Mouse (Mus musculus) urinary bladder, postnatal 25 days (tissue): ENCODE measurements around the gene Nyap1.
"Not testable (repeated sequence)": the region's sequence is repeated elsewhere in the genome, so short reads cannot be mapped to it uniquely, and the experiment has no call there.

Source experiments
- DNase-seq: peaks from one replicate; pipeline ENCODE4 v3.0.0; 2022; ENCODE audit warnings: low spot score

The Nyap1 gene

GRCm38 (mm10) chr5:137745214-137746171 is 4.1 kb upstream of the Nyap1 start, which contains the start of gene Tsc22d4:
TSS of gene Tsc22d4 (plus strand) at chr5:137745730.
- DNase-seq, result peak; percentile 87

GRCm38 (mm10) chr5:137744197-137744596 is 2.8 kb upstream of the Nyap1 start:
- DNase-seq, result no peak

GRCm38 (mm10) chr5:137742836-137743235 is 1.4 kb upstream of the Nyap1 start:
- DNase-seq, result no peak

GRCm38 (mm10) chr5:137742048-137742447 is 641 bp upstream of the Nyap1 start:
- DNase-seq, result no peak

- no peak for DNase-seq
Measured at GRCm38 (mm10) chr5:137740506-137740905, 901 bp downstream of the Nyap1 start.

- DNase-seq, result no peak
Measured at GRCm38 (mm10) chr5:137739471-137739870, 1.9 kb downstream of the Nyap1 start.

- no peak for DNase-seq
Measured at GRCm38 (mm10) chr5:137738516-137738915, 2.9 kb downstream of the Nyap1 start.

DNA sequence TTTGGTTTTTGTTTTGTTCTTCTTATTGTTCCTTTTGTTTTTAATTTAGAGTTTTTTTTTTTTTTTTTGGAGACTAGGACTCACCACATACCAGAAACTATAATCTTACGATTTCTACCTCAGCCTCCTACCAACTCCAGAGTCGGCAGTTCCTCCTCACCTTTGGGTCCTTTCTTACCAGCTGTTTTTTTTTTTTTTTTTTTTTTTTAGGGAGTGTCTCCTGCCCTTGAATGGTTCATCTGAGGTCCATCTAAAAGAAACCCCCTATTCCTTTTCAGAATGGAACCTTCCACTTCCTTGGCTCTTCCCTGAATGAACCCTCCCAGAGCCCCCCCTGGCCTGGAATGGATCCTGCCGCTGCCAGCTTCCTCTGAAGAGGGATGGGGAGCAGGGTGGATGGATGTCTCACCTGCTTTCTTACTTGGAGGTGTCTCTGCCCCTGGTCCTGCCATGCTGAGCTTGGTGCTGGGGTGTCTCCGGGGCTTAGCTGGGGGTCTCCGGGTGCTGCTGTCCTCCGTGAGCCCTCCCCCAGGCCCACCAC is 3.9 kb downstream of the Nyap1 start:
- no peak for DNase-seq

- DNase-seq, result no peak
Measured at GRCm38 (mm10) chr5:137734289-137735061, 6.9 kb downstream of the Nyap1 start.

DNA sequence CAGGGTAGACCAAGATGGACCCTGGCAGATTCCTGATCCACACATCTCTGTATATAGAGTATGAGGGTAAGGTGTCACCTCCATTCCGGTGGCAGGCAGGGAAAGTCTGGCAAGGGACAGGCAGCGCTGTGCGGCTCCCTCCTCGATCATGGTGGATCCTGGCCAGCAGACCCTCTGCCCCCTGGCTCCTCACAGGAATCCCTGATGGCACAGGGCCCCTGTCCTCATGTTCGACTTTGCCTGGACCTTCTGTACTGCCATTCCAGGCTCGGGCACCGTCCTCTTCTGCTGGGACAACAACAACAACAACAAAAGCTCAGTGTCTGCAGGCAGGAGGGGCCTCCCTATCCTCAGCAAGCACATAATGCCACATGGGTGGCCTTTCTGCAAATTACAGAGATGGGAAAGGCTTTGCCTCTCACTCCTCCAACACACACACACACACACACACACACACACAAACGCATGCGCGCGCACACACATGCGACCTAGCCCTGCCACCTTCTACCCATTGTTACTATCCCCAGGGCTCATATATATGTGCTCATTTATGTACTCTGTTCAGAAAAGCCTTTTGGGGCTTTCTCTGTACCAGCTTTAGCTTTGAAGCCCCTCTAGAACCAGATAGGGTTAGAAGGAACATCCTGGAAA is 7.6 kb downstream of the Nyap1 start:
- DNase-seq, result no peak

- no peak for DNase-seq
Measured at GRCm38 (mm10) chr5:137726767-137727166, 14.6 kb downstream of the Nyap1 start.

DNA sequence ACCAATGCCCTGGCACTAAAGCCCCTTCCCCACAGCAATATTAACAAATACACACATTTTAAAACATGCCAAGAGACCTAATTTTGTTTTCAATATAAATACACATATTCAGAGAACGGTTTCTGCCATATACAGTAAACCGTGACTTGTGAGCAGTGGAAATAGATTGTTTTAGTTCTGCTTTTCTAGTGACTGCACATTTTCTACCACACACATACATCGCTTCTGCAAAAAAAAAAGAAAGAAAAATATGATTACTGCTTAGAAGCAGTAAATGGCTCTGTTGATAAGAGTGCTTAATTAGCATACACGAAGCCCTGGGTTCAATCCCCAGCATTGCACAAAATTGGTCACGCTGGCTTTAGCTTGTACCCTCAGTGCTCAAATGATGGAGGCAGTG is 17.6 kb downstream of the Nyap1 start:
- DNase-seq, result no peak

DNA sequence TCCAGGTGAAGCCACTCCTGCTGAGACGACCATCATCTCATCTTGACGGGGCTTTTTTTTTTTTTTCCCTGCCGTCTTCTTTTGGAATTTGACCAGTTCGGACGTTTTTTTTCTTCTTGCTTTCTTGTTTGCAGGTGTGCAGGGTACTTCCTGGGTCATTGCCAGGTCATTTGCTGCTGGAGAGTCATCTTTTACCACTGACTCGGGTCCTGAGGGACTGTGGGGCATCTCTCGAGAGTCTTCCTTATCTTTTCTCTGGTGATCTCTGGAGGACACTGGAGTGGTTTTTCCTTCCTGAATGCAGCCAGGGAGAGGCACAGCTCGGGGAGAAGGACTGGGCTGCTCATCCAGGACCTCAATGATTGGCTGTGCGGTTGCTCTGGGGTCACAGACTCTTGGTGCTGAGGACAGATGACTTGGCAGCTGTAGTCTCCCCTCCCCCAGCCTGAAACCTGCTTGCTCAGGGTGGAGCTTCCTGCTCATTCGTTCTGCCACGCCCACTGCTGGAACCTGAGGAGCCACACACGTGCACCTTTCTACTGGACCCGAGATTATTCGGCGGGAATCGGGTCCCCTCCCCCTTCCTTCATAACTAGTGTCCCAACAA is 20.7 kb downstream of the Nyap1 start:
- DNase-seq, result not testable (repeated sequence)

DNA sequence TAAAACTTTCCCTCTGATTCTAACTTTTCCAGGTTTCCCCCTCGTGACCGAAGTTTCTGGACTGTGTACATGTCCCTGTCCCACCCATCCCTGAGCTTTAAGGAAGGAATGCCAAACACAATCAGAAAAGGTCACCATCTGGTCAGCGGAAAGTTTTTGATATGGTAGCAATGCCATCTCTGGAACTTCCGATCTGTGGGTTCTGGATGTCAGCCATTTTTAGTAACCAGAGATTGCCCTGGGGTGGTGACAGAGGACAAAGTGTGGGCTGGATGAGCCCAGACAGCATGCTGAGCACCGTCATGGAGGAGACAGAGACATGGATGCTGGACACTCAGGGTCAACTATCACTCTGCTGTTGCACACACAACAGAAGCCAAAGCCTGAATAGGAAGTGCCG is 22.3 kb downstream of the Nyap1 start:
- DNase-seq, result no peak

GRCm38 (mm10) chr5:137718020-137718790 is 23.2 kb downstream of the Nyap1 start:
- DNase-seq, result no peak

DNA sequence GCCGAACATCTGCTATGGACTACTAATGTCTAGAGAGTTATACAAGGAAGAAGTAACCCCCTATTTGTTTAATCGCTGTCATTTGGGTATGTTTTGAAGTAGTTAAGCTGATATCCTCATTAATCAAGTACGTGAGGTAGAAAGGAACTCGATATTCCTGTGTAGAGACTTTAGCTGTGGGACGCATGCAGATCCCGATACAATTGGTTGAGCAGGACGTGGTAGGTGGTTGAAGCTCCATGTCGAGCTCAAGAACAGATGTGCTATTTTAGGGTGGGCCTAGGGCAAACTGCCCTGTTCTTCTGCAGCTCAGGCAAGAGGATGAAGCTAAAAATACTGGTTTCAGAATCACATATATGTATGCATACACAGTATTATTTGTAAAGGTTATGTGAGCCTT is 25.7 kb downstream of the Nyap1 start:
- no peak for DNase-seq

- DNase-seq, result no peak
Measured at GRCm38 (mm10) chr5:137713454-137713853, 28.0 kb downstream of the Nyap1 start.

DNA sequence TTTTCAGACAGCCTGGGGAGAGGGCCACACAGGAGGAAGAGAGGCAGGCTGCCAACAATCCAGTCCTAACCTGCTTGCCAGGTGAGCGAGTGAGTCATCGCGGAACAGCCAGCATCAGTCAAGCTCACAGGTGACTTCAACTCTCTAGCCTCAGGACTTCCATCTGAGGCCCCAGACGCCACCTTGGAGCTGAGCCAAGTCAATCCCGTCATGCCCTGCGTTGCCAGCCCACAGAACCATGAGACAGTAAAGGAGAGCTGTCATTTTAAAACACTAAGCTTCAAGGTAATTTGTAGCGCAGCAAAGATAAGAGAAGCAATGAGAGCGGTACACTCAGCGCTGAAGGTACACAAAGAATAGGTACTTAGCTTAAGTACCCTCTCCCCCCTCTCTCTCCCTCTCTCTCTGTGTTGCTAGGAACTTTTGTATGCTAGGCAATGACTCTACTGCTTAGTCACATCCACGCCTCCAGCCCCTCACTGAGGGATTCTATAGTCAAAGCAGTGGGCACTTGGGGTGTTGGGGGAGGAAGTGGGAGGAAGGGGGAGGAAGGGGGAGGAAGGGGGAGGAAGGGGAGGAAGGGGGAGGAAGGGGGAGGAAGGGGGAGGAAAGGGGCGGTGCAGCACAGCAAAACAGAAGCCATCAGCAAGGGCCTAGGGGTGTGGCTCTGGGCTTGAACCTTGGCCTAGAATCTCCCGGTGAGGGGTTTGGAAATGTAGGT is 34.3 kb downstream of the Nyap1 start:
- DNase-seq, result peak; percentile 82

GRCm38 (mm10) chr5:137705242-137705641 is 36.2 kb downstream of the Nyap1 start:
- no peak for DNase-seq

DNA sequence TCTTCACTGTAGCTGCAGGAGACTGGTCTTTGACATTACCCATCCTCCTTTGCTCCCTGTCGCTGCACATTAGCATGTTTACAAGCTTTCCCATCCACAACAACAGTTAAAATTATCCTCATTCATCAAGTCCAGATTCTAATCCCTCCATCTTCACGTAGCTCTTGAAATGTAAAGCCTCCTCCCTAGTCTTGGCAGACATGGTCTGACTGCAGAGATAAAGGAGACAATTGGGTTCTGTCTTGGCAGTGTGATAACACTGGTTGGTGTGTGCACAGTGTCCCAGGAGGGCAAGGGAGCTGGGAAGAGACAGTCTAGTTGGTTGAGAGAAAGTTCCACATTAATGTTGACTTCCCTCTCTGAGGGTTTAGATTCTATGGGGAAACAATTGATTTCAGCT is 41.6 kb downstream of the Nyap1 start:
- no peak for DNase-seq
